Mouse (Mus musculus): ENCODE data around the gene Cpne4. TPM values are rescaled to one million over a fixed set of nuclear protein-coding genes. Genes with fewer than 3 reads are reported as not detected.

Gene Cpne4
- polyA plus RNA-seq, 1 experiment: not detected

- DNase-seq (ENCODE audit: low spot score): no peak
Observed at GRCm38 (mm10) chr9:104687051-104687450, 140.0 kb downstream of the Cpne4 start.

- no peak for DNase-seq (ENCODE audit: low spot score)
Observed at GRCm38 (mm10) chr9:104693145-104693544, 146.1 kb downstream of the Cpne4 start.

GRCm38 (mm10) chr9:104710831-104711230 lies 163.7 kb downstream of the Cpne4 start:
- no peak for DNase-seq (ENCODE audit: low spot score)

GRCm38 (mm10) chr9:104725311-104725710 lies 178.2 kb downstream of the Cpne4 start:
- DNase-seq (ENCODE audit: low spot score): no peak

- no peak for DNase-seq (ENCODE audit: low spot score)
Observed at GRCm38 (mm10) chr9:104742661-104743380, 195.7 kb downstream of the Cpne4 start.

- no peak for DNase-seq (ENCODE audit: low spot score)
Observed at GRCm38 (mm10) chr9:104755519-104755918, 208.4 kb downstream of the Cpne4 start.

GRCm38 (mm10) chr9:104760031-104760430 lies 212.9 kb downstream of the Cpne4 start:
- DNase-seq (ENCODE audit: low spot score): no peak

GRCm38 (mm10) chr9:104776198-104776815 lies 229.2 kb downstream of the Cpne4 start:
- DNase-seq (ENCODE audit: low spot score): no peak

- no peak for DNase-seq (ENCODE audit: low spot score)
Observed at GRCm38 (mm10) chr9:104777135-104777534, 230.0 kb downstream of the Cpne4 start.

GRCm38 (mm10) chr9:104777780-104778179 lies 230.7 kb downstream of the Cpne4 start:
- DNase-seq (ENCODE audit: low spot score): no peak

- no peak for DNase-seq (ENCODE audit: low spot score)
Observed at GRCm38 (mm10) chr9:104796601-104797000, 249.5 kb downstream of the Cpne4 start.

- no peak for DNase-seq (ENCODE audit: low spot score)
Observed at GRCm38 (mm10) chr9:104804776-104805175, 257.7 kb downstream of the Cpne4 start.

GRCm38 (mm10) chr9:104814681-104815080 lies 267.6 kb downstream of the Cpne4 start:
- DNase-seq (ENCODE audit: low spot score): no peak

- DNase-seq (ENCODE audit: low spot score): no peak
Observed at GRCm38 (mm10) chr9:104828646-104829045, 281.6 kb downstream of the Cpne4 start.

- DNase-seq (ENCODE audit: low spot score): no peak
Observed at GRCm38 (mm10) chr9:104832934-104833539, 286.0 kb downstream of the Cpne4 start.

- DNase-seq (ENCODE audit: low spot score): no peak
Observed at GRCm38 (mm10) chr9:104837931-104838330, 290.8 kb downstream of the Cpne4 start.

GRCm38 (mm10) chr9:104841278-104841677 lies 294.2 kb downstream of the Cpne4 start:
- no peak for DNase-seq (ENCODE audit: low spot score)

GRCm38 (mm10) chr9:104845226-104845930 lies 298.3 kb downstream of the Cpne4 start:
- DNase-seq (ENCODE audit: low spot score): no peak

- DNase-seq (ENCODE audit: low spot score): no peak
Observed at GRCm38 (mm10) chr9:104853701-104854100, 306.6 kb downstream of the Cpne4 start.

GRCm38 (mm10) chr9:104854245-104854921 lies 307.3 kb downstream of the Cpne4 start:
- DNase-seq (ENCODE audit: low spot score): no peak

- DNase-seq (ENCODE audit: low spot score): no peak
Observed at GRCm38 (mm10) chr9:104865830-104866229, 318.7 kb downstream of the Cpne4 start.

- DNase-seq (ENCODE audit: low spot score): no peak
Observed at GRCm38 (mm10) chr9:104872586-104872985, 325.5 kb downstream of the Cpne4 start.

Data from urinary bladder, adult 2 months (tissue).